In genomic region chr5:73355393-73355792, GRCm38 (mm10) we compare ENCODE assay signal across 23 mouse cellular contexts. TPM values are rescaled to one million over a fixed set of nuclear protein-coding genes. Genes with fewer than 3 reads are reported as not detected.
DNase-seq lines count a peak whose midpoint lies in the region; ATAC-seq and TF ChIP-seq lines count a peak whose summit lies in the region.
"Had no signal": no experiment of that assay in that cellular context is flagged by ENCODE, and none has a peak within 500 bp of the region (broad histone marks: within the 10 kb centered on the region; RNA-seq: fewer than 3 reads in every experiment).

No protein-coding gene starts in this region.

- WGBS in liver, embryonic 11.5 days: 50% methylated on average over 5 of the region's 5 CpGs
- whole genome bisulfite sequencing in lung, postnatal 0 days: 61% methylated on average over 5 of the region's 5 CpGs
- 81% methylated on average over 5 of the region's 5 CpGs for WGBS in hindbrain, embryonic 14.5 days

- H3K4me3 ChIP-seq in G1E (ENCODE audit: low read depth, low read length): no peak overlapping the region; the same call in 1 of the 2 replicates
- no peak overlapping the region for H3K4me3 ChIP-seq in liver, embryonic 11.5 days (ENCODE audit: low read depth, low read length)
- H3K4me3 ChIP-seq in lung, postnatal 0 days (ENCODE audit: low read depth, low read length): no peak overlapping the region
- H3K4me3 ChIP-seq in hindbrain, embryonic 14.5 days (replicated peaks; ENCODE audit: low read length): no peak overlapping the region
- H3K4me3 ChIP-seq: embryonic facial prominence, embryonic 10.5 days; erythroblast, embryonic 14.5 days; heart, embryonic 10.5 days; hindbrain, embryonic 13.5 days; midbrain, embryonic 12.5 days had no signal

- H3K4me2 ChIP-seq in liver, embryonic 11.5 days: no peak overlapping the region
- no peak overlapping the region for H3K4me2 ChIP-seq in lung, postnatal 0 days (replicated peaks; ENCODE audit: low read depth, low read length)
- H3K4me2 ChIP-seq in hindbrain, embryonic 14.5 days (replicated peaks): no peak overlapping the region
- H3K4me2 ChIP-seq: hindbrain, embryonic 13.5 days; midbrain, embryonic 12.5 days had no signal

- H3K36me3 ChIP-seq in G1E (replicated peaks): no peaks in the 10 kb centered on the region
- no peaks in the 10 kb centered on the region for H3K36me3 ChIP-seq in liver, embryonic 11.5 days (ENCODE audit: control insufficient read depth, insufficient read depth, low read length)
- no peaks in the 10 kb centered on the region for H3K36me3 ChIP-seq in lung, postnatal 0 days (ENCODE audit: insufficient read depth, low read length)
- no peaks in the 10 kb centered on the region for H3K36me3 ChIP-seq in hindbrain, embryonic 14.5 days (replicated peaks; ENCODE audit: control insufficient read depth, insufficient read depth)
- H3K36me3 ChIP-seq: embryonic facial prominence, embryonic 10.5 days; heart, embryonic 10.5 days; hindbrain, embryonic 13.5 days; midbrain, embryonic 12.5 days had no signal

- H3K4me1 ChIP-seq in G1E (ENCODE audit: insufficient read depth, low read depth, low read length): peaks cover 48% of the 10 kb centered on the region
- H3K4me1 ChIP-seq in liver, embryonic 11.5 days (replicated peaks; ENCODE audit: control insufficient read depth, insufficient read depth, low read length): peaks cover 26% of the 10 kb centered on the region
- H3K4me1 ChIP-seq in lung, postnatal 0 days (ENCODE audit: insufficient read depth, low read depth, low read length): no peaks in the 10 kb centered on the region
- peaks cover 4% of the 10 kb centered on the region; the same call in 1 of the 2 replicates for H3K4me1 ChIP-seq in hindbrain, embryonic 14.5 days (replicated peaks; ENCODE audit: control insufficient read depth, insufficient read depth, low read length)

- H3K9ac ChIP-seq in liver, embryonic 11.5 days (ENCODE audit: low read depth, low read length): no peak overlapping the region
- no peak overlapping the region for H3K9ac ChIP-seq in lung, postnatal 0 days (replicated peaks; ENCODE audit: low read depth)
- H3K9ac ChIP-seq in hindbrain, embryonic 14.5 days: no peak overlapping the region
- H3K9ac ChIP-seq: hindbrain, embryonic 13.5 days; midbrain, embryonic 12.5 days had no signal

- H3K27me3 ChIP-seq in G1E (ENCODE audit: insufficient read depth, low read length): peaks cover 7% of the 10 kb centered on the region
- H3K27me3 ChIP-seq in liver, embryonic 11.5 days (replicated peaks; ENCODE audit: control insufficient read depth, insufficient read depth, low read length): no peaks in the 10 kb centered on the region
- H3K27me3 ChIP-seq in lung, postnatal 0 days (replicated peaks; ENCODE audit: insufficient read depth, low read length): no peaks in the 10 kb centered on the region
- no peaks in the 10 kb centered on the region for H3K27me3 ChIP-seq in hindbrain, embryonic 14.5 days (ENCODE audit: control insufficient read depth, insufficient read depth, low read length)

- H3K27ac ChIP-seq in liver, embryonic 11.5 days (ENCODE audit: low read depth, low read length): no peak overlapping the region
- H3K27ac ChIP-seq in lung, postnatal 0 days (ENCODE audit: low read length): no peak overlapping the region
- H3K27ac ChIP-seq in hindbrain, embryonic 14.5 days: no peak overlapping the region
- H3K27ac ChIP-seq: embryonic facial prominence, embryonic 10.5 days; heart, embryonic 10.5 days; hindbrain, embryonic 13.5 days had no signal

- no peak for TF ChIP-seq EP300 in lung, postnatal 0 days (IDR thresholded peaks at IDR 0.05)

- no peak for TF ChIP-seq CTCF in G1E (IDR thresholded peaks at IDR 0.05; ENCODE audit: low read depth, low read length)
- no peak for TF ChIP-seq CTCF in lung, postnatal 0 days (IDR thresholded peaks at IDR 0.05)

- peak; percentile 78 for ATAC-seq in G1E (ENCODE audit: extremely low read depth, insufficient number of reproducible peaks, low FRiP score, poor library complexity, severe bottlenecking)
- peak; percentile 54 for ATAC-seq in erythroblast, adult 5-6 weeks (replicated peaks; ENCODE audit: low FRiP score, poor library complexity, severe bottlenecking)
- peak; percentile 91 for ATAC-seq in liver, embryonic 11.5 days (replicated peaks; ENCODE audit: low FRiP score)
- peak; percentile 90 for ATAC-seq in megakaryocyte-erythroid progenitor cell, adult 5-6 weeks (replicated peaks; ENCODE audit: low FRiP score, low TSS enrichment, poor library complexity, severe bottlenecking)
- no peak for ATAC-seq in lung, postnatal 0 days
- ATAC-seq in hindbrain, embryonic 14.5 days (ENCODE audit: low FRiP score): no peak
- ATAC-seq: activated CD4-positive, CD25-positive, alpha-beta regulatory T cell, adult 4 months; Patski had no signal

- DNase-seq in G1E (ENCODE audit: low spot score): peak; percentile 45
- no peak for DNase-seq in liver, embryonic 11.5 days (ENCODE audit: low spot score)
- no peak for DNase-seq in cerebellum, postnatal 25 days
- no peak for DNase-seq in lung, postnatal 0 days (ENCODE audit: low spot score)
- no peak for DNase-seq in hindbrain, embryonic 14.5 days (ENCODE audit: low spot score)
- DNase-seq in layer of hippocampus, adult 18-20 months (ENCODE audit: low spot score in 2 of 2): no peak
- DNase-seq: adrenal gland, postnatal 36 days; cerebellum, postnatal 14 days; gastrocnemius, postnatal 25 days; heart, postnatal 14 days; kidney, adult 18-20 months; kidney, postnatal 14 days; lung, adult 2 months; lung, postnatal 4 days had no signal

- H3K9me3 ChIP-seq in G1E (replicated peaks): no peaks in the 10 kb centered on the region
- no peaks in the 10 kb centered on the region for H3K9me3 ChIP-seq in liver, embryonic 11.5 days (ENCODE audit: control insufficient read depth, low read length)
- no peaks in the 10 kb centered on the region for H3K9me3 ChIP-seq in lung, postnatal 0 days (ENCODE audit: low read length)
- H3K9me3 ChIP-seq in hindbrain, embryonic 14.5 days (ENCODE audit: control insufficient read depth, low read length): no peaks in the 10 kb centered on the region
- H3K9me3 ChIP-seq: embryonic facial prominence, embryonic 10.5 days; heart, embryonic 10.5 days; hindbrain, embryonic 13.5 days; midbrain, embryonic 12.5 days had no signal

RNA-seq across cellular contexts. Expression of gene Ociad2, which starts 14.6 kb away (rescaled TPM):
- total RNA-seq in G1E (2014; fragmentation: Nextera tagmentation) (not detected in 2 replicates), G1E (2017) (0.76 and 1.1 TPM in 2 replicates)
- polyA plus RNA-seq in G1E (2012): not detected in 2 replicates
- not detected in 2 replicates for total RNA-seq in erythroblast, adult 5-6 weeks (2015; ENCODE audit: low replicate concordance)
- total RNA-seq in erythroblast, adult 5-6 weeks (2017; ENCODE audit: low replicate concordance): not detected in 2 replicates
- polyA plus RNA-seq in liver, embryonic 11.5 days (2014; fragmentation: Nextera tagmentation; extraction: Ambion mirVana): 5.1 and 7.0 TPM in 2 replicates
- 2.5 and 14.8 TPM in 2 replicates for total RNA-seq in megakaryocyte-erythroid progenitor cell, adult 5-6 weeks (2014; fragmentation: Nextera tagmentation)
- 4.7 and 8.1 TPM in 2 replicates for total RNA-seq in megakaryocyte-erythroid progenitor cell, adult 5-6 weeks (2017)
- polyA plus RNA-seq in lung, postnatal 0 days (2015; fragmentation: Nextera tagmentation; extraction: Ambion mirVana): 35.9 and 47.2 TPM in 2 replicates
- polyA plus RNA-seq in hindbrain, embryonic 14.5 days (2014; fragmentation: Nextera tagmentation; extraction: Ambion mirVana): 21.5 and 25.5 TPM in 2 replicates
- total RNA-seq in layer of hippocampus, adult 18-20 months (2021): 100 to 1,000 TPM; 124 to 136 TPM
- polyA plus RNA-seq: erythroblast, embryonic 14.5 days had no signal

RNA-seq across cellular contexts. Expression of gene Cwh43, which starts 50.5 kb away (rescaled TPM):
- not detected in 2 replicates for total RNA-seq in G1E (2014; fragmentation: Nextera tagmentation)
- not detected in 2 replicates for total RNA-seq in G1E (2017)
- polyA plus RNA-seq in G1E (2012): not detected in 2 replicates
- not detected in 2 replicates for total RNA-seq in erythroblast, adult 5-6 weeks (2015; ENCODE audit: low replicate concordance)
- not detected in 2 replicates for total RNA-seq in erythroblast, adult 5-6 weeks (2017; ENCODE audit: low replicate concordance)
- polyA plus RNA-seq in liver, embryonic 11.5 days (2014; fragmentation: Nextera tagmentation; extraction: Ambion mirVana): not detected in 2 replicates
- total RNA-seq in megakaryocyte-erythroid progenitor cell, adult 5-6 weeks (2014; fragmentation: Nextera tagmentation): not detected in 2 replicates
- total RNA-seq in megakaryocyte-erythroid progenitor cell, adult 5-6 weeks (2017): not detected in 2 replicates
- polyA plus RNA-seq in lung, postnatal 0 days (2015; fragmentation: Nextera tagmentation; extraction: Ambion mirVana): 0.08 TPM in 1 of 2 replicates, not detected in the other
- 0.31 and 0.32 TPM in 2 replicates for polyA plus RNA-seq in hindbrain, embryonic 14.5 days (2014; fragmentation: Nextera tagmentation; extraction: Ambion mirVana)
- total RNA-seq in layer of hippocampus, adult 18-20 months (2021): under 1 TPM; 0.68 to 0.89 TPM
- total RNA-seq: adrenal gland, postnatal 36 days; gastrocnemius, postnatal 25 days; heart, postnatal 14 days had no signal
- polyA plus RNA-seq: embryonic facial prominence, embryonic 10.5 days; erythroblast, embryonic 14.5 days; heart, embryonic 10.5 days; Patski had no signal

Comparison
In these comparisons a context has a peak if more than half of its experiments do, and no peak if none do; other contexts are left out.
1. ATAC-seq: peak in G1E (single experiment), erythroblast, adult 5-6 weeks (single experiment), liver, embryonic 11.5 days (single experiment) and megakaryocyte-erythroid progenitor cell, adult 5-6 weeks (single experiment); none in lung, postnatal 0 days (single experiment) and hindbrain, embryonic 14.5 days (single experiment).
2. RNA of gene Ociad2, which starts 14.6 kb away (total RNA-seq): 124 to 136 TPM in layer of hippocampus, adult 18-20 months; 2.5 to 14.8 TPM in megakaryocyte-erythroid progenitor cell, adult 5-6 weeks, 0.76 to 1.1 TPM in G1E and not detected in erythroblast, adult 5-6 weeks; every median in the first group is over 4 times any median in the second.